Mouse (Mus musculus) midbrain, embryonic 14.5 days (tissue): ENCODE results near the gene Ptpre. TPM values are rescaled to one million over a fixed set of nuclear protein-coding genes. Genes with fewer than 3 reads are reported as not detected.
"Not testable (repeated sequence)": the region's sequence is repeated elsewhere in the genome, so short reads cannot be mapped to it uniquely, and the experiment has no call there.

Experiments used
- ATAC-seq: fragments of 200-750 bp; cut with Nextera tagmentation; 2 replicates; pipeline ENCODE4 v1.8.0; 2017; ENCODE audit warnings: moderate number of reproducible peaks, moderate library complexity; ENCODE audit not compliant: low FRiP score, low TSS enrichment
- DNase-seq: peaks from one replicate; pipeline ENCODE4 v3.0.0-alpha.2; 2015
- H3K27ac ChIP-seq: fragments of 300-500 bp; sonication (generic); replicated peaks from 2 replicates; pipeline ENCODE4 v1.5.1; 2014; ENCODE audit warnings: mild to moderate bottlenecking, low read depth, low read length, moderate library complexity
- H3K27me3 ChIP-seq: fragments of 300-500 bp; sonication (generic); 2 replicates; pipeline ENCODE4 v1.6.1; 2014; ENCODE audit warnings: low read length, control low read depth, mixed read lengths; ENCODE audit not compliant: control insufficient read depth, insufficient read depth
- H3K36me3 ChIP-seq: fragments of 300-500 bp; sonication (generic); 2 replicates; pipeline ENCODE4 v1.6.1; 2014; ENCODE audit warnings: low read length, control low read depth; ENCODE audit not compliant: control insufficient read depth, insufficient read depth
- H3K4me1 ChIP-seq: fragments of 300-500 bp; sonication (generic); 2 replicates; pipeline ENCODE4 v1.6.1; 2014; ENCODE audit warnings: mild to moderate bottlenecking, antibody characterized with exemption, low read length, control low read depth; ENCODE audit not compliant: control insufficient read depth, insufficient read depth
- H3K4me2 ChIP-seq: fragments of 300-500 bp; sonication (generic); 2 replicates; pipeline ENCODE4 v1.6.1; 2014; ENCODE audit warnings: mild to moderate bottlenecking, low read length, moderate library complexity
- H3K4me3 ChIP-seq: fragments of 300-500 bp; sonication (generic); replicated peaks from 2 replicates; pipeline ENCODE4 v1.5.1; 2014; ENCODE audit warnings: low read depth, low read length
- H3K9ac ChIP-seq: fragments of 300-500 bp; sonication (generic); replicated peaks from 2 replicates; pipeline ENCODE4 v1.6.1; 2014; ENCODE audit warnings: mild to moderate bottlenecking, low read length, moderate library complexity
- H3K9me3 ChIP-seq: fragments of 300-500 bp; sonication (generic); 2 replicates; pipeline ENCODE4 v1.6.1; 2016; ENCODE audit warnings: low read length, control low read depth, mixed read lengths; ENCODE audit not compliant: control insufficient read depth
- WGBS: fragments of 180-500 bp; shearing (Covaris S2); extraction: QIAGEN DNeasy Blood & Tissue Kit; methylation state at CpG from one replicate; pipeline ENCODE4 v1.1.7; 2014; 5-methylcytosine and 5-hydroxymethylcytosine counted together
- polyA plus RNA-seq: library from polyadenylated mRNA; unstranded; fragments of >200 nt; fragmentation: Nextera tagmentation; extraction: Ambion mirVana; gene quantifications from 2 replicates; pipeline ENCODE4 v1.2.1, GENCODE M21; 2014

Ptpre gene
- 5.0 and 6.7 TPM in 2 replicates for polyA plus RNA-seq

DNA sequence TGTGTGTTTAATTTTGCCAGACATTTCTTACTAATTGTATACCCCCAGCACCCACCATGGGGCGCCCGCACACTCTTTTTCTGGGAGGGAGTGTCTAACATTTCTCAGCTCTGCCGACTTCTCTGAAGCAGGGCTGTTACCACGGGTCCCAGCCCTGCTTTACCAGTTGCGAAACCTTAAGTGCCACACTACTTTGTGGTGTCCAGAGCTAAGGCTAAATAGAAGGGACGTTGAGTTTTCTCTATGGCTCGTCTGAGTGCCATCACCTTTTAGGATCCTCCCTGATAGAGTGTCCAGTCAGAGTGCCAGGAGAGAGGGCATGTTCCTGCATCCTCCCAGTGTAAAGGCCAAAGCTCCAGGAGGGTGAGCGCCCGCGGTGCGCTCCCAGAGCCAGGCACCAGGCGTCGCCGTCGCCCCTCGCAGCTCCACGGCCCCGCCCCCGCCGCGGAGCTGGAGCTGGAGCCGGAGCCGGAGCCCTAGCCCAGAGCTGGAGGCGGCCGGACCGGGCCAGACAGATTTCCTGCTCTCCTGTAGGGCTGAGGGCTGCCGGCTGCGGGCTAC, at the start of gene Ptpre:
TSS of gene Ptpre (plus strand) at position 141 of the 561 bp plus-strand sequence.
- Histone ChIP-seq H3K9me3 (no peaks in the 10 kb centered on the region), H3K4me1 (peaks cover 3% of the 10 kb centered on the region), H3K4me3 (peak within 1 kb of the TSS; percentile 67), H3K9ac (peak within 1 kb of the TSS; percentile 72), H3K27ac (peak within 1 kb of the TSS; percentile 78), H3K36me3 (no peaks in the 10 kb centered on the region), H3K27me3 (peaks cover 14% of the 10 kb centered on the region), H3K4me2 (peak within 1 kb of the TSS; percentile 92)
- ATAC-seq (peak; percentile 92), DNase-seq (peak; percentile 95)
- WGBS: 4% methylated on average over 28 of the region's 28 CpGs

GRCm38 (mm10) chr7:135488214-135488810, 49.0 kb upstream of the Ptpre start:
- Histone ChIP-seq H3K27ac (no peak overlapping the region), H3K27me3 (peaks cover 12% of the 10 kb centered on the region; the same call in 1 of the 2 replicates), H3K4me3 (no peak overlapping the region), H3K4me1 (peaks cover 12% of the 10 kb centered on the region; the same call in 1 of the 2 replicates), H3K4me2 (no peak overlapping the region), H3K9me3 (no peaks in the 10 kb centered on the region), H3K36me3 (no peaks in the 10 kb centered on the region), H3K9ac (no peak overlapping the region)
- DNase-seq (peak; percentile 50), ATAC-seq (no peak)
- WGBS: 75% methylated on average over 6 of the region's 6 CpGs

- Histone ChIP-seq H3K4me2 (no peak overlapping the region), H3K27ac (no peak overlapping the region), H3K36me3 (no peaks in the 10 kb centered on the region), H3K27me3 (no peaks in the 10 kb centered on the region), H3K4me3 (no peak overlapping the region), H3K9ac (no peak overlapping the region), H3K9me3 (no peaks in the 10 kb centered on the region), H3K4me1 (peaks cover 10% of the 10 kb centered on the region; the same call in 1 of the 2 replicates)
- ATAC-seq: no peak
- no peak for DNase-seq
- 81% methylated on average over 9 of the region's 9 CpGs for WGBS
These were observed 47.4 kb upstream of the Ptpre start for GRCm38 (mm10) chr7:135489724-135490499.

GRCm38 (mm10) chr7:135490500-135490886, 46.8 kb upstream of the Ptpre start:
- Histone ChIP-seq H3K4me1 (peaks cover 4% of the 10 kb centered on the region; the same call in 1 of the 2 replicates), H3K36me3 (no peaks in the 10 kb centered on the region), H3K9me3 (no peaks in the 10 kb centered on the region), H3K27me3 (no peaks in the 10 kb centered on the region), H3K4me2 (no peak overlapping the region), H3K27ac (no peak overlapping the region), H3K9ac (no peak overlapping the region), H3K4me3 (no peak overlapping the region)
- 79% methylated on average over 8 of the region's 8 CpGs for whole genome bisulfite sequencing
- no peak for DNase-seq
- no peak for ATAC-seq

DNA sequence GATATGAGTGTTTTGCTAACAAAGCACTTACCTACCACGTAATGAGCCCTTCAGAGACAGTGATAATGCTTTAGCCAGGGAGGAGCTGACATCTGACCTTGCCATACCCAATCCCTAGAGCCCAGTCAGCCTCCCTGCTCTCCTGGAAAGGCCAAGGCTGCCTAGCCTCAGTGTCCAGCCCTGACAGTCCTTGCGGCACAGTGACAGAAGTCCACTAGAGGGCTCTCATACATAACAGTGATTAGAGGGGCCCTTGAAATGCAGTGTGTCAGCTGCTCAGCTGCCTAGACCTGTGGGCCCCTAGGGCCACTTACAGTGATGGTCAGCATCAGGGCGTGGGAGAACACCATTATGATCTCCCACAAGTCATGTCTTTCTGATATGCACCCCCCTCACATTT, 42.0 kb upstream of the Ptpre start:
- DNase-seq (peak; percentile 40), ATAC-seq (no peak)
- H3K27me3 ChIP-seq: no peaks in the 10 kb centered on the region
- H3K4me2 ChIP-seq: no peak overlapping the region
- no peaks in the 10 kb centered on the region for H3K36me3 ChIP-seq
- H3K9me3 ChIP-seq: no peaks in the 10 kb centered on the region
- H3K27ac ChIP-seq: no peak overlapping the region
- H3K9ac ChIP-seq: no peak overlapping the region
- no peaks in the 10 kb centered on the region for H3K4me1 ChIP-seq
- H3K4me3 ChIP-seq: no peak overlapping the region
- 48% methylated on average over 3 of the region's 3 CpGs for WGBS

- Histone ChIP-seq H3K27me3 (no peaks in the 10 kb centered on the region), H3K36me3 (no peaks in the 10 kb centered on the region), H3K9me3 (no peaks in the 10 kb centered on the region), H3K9ac (no peak overlapping the region), H3K4me3 (no peak overlapping the region), H3K4me2 (no peak overlapping the region), H3K4me1 (no peaks in the 10 kb centered on the region), H3K27ac (no peak overlapping the region)
- WGBS: 88% methylated on average over 3 of the region's 3 CpGs
- DNase-seq (no peak), ATAC-seq (no peak)
These were observed 38.6 kb upstream of the Ptpre start for GRCm38 (mm10) chr7:135498565-135499186.

GRCm38 (mm10) chr7:135499403-135499802, 37.9 kb upstream of the Ptpre start:
- Histone ChIP-seq H3K4me3 (no peak overlapping the region), H3K27me3 (no peaks in the 10 kb centered on the region), H3K9me3 (no peaks in the 10 kb centered on the region), H3K9ac (no peak overlapping the region), H3K4me2 (no peak overlapping the region), H3K4me1 (no peaks in the 10 kb centered on the region), H3K36me3 (no peaks in the 10 kb centered on the region), H3K27ac (no peak overlapping the region)
- no peak for ATAC-seq
- WGBS: 68% methylated on average over 2 of the region's 2 CpGs
- DNase-seq: no peak

- 93% methylated on average over 5 of the region's 5 CpGs for WGBS
- H3K27ac ChIP-seq: not testable (repeated sequence)
These were observed 30.8 kb upstream of the Ptpre start for GRCm38 (mm10) chr7:135506506-135506905.

More at GRCm38 (mm10) chr7:135506506-135506905, 30.8 kb upstream of the Ptpre start:
- H3K36me3 ChIP-seq, H3K27me3 ChIP-seq, H3K4me2 ChIP-seq, DNase-seq, ATAC-seq, H3K4me1 ChIP-seq, H3K4me3 ChIP-seq, H3K9me3 ChIP-seq, H3K9ac ChIP-seq: not testable (repeated sequence)
